Mouse (Mus musculus) granulocyte monocyte progenitor cell, adult 5-6 weeks (primary cell): Measurements from ENCODE around the gene L3mbtl1. TPM values are rescaled to one million over a fixed set of nuclear protein-coding genes. Genes with fewer than 3 reads are reported as not detected.

ENCODE experiments used
- ATAC-seq: replicated peaks from 2 replicates; pipeline ENCODE4 v1.8.0; 2016; ENCODE audit warnings: mild to moderate bottlenecking, moderate TSS enrichment, inconsistent platforms; ENCODE audit not compliant: poor library complexity, severe bottlenecking
- total RNA-seq, 2 experiments: library from RNA; stranded (forward) in 1 of 2; stranded (reverse) in 1 of 2; fragments of 200-712, 200-1000 nt in 1 of 2; fragments of >200 nt in 1 of 2; fragmentation: Nextera tagmentation in 1 of 2; gene quantifications; 2 replicates each; pipeline ENCODE4 v1.2.3; 2014 to 2017

L3mbtl1 gene
- total RNA-seq (2014; fragmentation: Nextera tagmentation) (not detected in 2 replicates), total RNA-seq (2017) (not detected in 2 replicates)

DNA sequence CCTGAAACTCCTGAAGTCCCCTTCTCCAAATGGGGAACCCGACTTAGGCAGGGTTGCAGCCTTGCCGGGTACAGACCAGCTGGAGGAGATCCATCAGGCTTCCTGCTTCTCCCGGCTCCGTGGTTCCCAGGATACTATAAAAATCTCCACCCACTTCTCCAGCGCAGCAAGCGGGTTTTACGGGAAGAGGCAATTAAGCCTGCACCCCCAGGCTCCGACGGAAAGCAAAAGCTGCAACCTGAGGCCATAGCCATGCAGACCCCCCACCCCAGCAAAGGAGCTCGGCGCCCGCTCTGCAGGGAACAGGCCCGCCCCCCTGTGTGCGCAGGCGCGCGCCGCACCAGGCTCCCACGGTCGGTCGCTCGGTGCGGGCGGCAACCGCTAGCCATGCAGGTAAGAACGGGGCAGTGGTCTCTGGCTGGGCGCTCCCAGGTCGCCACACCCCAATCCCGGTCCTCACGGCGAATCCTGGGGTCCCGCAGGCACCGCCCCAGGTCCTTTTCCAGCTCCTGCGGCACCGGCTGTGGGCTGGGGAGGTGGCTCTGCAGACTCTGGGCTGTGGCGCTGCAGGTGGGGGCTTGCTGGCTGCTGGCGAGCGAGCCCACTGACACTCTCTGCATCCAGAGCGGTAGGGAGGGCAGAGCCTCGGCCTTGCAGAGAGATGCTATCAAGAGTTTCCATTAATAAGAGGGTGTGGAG, at the start of gene L3mbtl1:
Gene L3mbtl1, plus strand, starts transcription at position 325 of the 699 bp plus-strand sequence.
- peak; percentile 17 for ATAC-seq

- ATAC-seq, result peak; percentile 59
Measured at GRCm38 (mm10) chr2:162899256-162899655, 44.0 kb upstream of the L3mbtl1 start.

DNA sequence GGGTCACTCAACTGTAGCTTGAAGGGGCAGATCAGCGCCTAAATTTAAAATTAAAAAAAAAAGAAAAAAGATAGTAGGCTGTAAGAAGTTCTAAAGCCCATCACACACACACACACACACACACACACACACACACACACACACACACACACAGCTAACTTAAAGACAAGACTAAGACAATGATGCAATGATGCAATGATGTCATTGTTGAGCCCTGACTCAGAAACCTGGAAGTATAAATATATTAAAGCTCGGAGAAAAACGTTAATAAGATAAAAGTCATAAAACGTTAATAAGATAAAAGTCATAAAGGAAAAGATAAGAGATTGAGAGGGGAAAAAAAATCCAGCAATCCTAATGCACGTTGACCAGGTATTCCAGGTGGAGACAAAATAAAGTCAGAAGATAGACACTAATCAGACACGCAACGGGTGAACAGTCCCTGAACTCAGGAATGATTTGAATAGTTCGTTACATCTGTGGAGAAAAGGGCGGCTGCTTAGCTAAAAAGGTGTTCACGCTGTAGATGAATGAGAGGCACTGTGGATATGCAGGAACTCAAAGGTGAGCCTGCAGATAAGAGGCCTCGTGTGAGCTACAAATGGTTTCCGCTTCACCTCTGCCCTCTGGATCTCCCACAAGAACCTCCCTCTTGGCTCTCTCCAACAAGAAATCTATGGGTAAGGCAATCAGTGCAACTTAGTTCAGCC, 43.2 kb upstream of the L3mbtl1 start:
- ATAC-seq, result no peak

DNA sequence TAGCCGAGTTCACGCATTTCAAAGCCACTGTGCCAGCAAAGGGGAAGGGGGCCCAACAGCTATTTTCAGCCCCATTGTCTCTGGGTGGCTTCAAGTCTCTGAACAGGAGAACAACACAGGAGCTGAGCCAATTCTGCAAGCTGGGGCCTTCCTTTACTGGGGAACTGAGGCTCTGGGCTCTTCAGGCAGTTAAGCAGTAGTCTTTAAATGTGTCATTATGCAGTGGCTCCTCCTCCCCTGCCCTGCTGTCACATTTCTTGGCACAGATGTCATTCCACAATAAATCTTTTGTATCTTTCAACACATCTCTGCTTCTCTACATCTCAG, 42.7 kb upstream of the L3mbtl1 start:
- no peak for ATAC-seq

DNA sequence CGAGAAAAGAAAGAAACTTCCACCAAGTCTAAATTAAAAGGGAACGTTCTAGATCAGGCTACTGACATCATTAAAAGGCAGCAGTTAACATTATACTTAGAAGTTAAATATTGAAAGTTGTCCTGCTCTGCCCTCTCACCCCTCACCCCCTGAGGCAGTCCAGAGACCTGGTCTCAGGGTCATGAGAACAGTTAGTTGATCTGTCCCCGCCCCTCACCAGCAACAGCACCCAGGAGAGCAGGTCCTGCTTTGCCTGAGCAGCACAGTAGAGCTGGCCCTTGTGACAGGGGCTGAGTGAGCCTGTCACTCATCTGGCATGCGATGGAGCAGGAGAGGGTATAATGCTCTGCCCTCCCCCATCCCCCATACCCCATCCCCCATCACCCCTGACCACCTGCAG, 37.4 kb upstream of the L3mbtl1 start:
- no peak for ATAC-seq

- ATAC-seq, result no peak
Measured at GRCm38 (mm10) chr2:162908052-162908491, 35.2 kb upstream of the L3mbtl1 start.

- no peak for ATAC-seq
Measured at GRCm38 (mm10) chr2:162914040-162914439, 29.2 kb upstream of the L3mbtl1 start.

GRCm38 (mm10) chr2:162914519-162914918, 28.8 kb upstream of the L3mbtl1 start:
- ATAC-seq, result no peak

GRCm38 (mm10) chr2:162919926-162920325, 23.3 kb upstream of the L3mbtl1 start:
- ATAC-seq, result no peak

DNA sequence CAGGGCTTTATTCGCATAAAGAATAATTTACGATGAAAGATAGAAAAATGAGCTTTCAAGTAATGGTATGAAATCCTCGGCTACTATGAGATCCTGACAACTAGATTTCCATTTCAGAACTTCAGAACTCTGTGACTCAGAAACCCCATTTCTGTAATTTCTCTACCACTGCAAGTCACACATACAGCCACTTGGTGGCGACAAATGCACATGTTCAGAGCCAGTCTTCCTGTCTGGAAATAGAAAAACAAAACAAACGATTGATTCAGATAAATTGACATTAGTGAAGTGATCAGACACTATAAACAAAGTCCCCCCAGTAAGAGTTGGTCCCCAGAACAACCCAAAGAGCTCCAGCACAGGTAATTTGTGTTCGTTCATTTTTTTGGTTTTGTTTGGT, 21.1 kb upstream of the L3mbtl1 start:
- ATAC-seq, result peak; percentile 78

DNA sequence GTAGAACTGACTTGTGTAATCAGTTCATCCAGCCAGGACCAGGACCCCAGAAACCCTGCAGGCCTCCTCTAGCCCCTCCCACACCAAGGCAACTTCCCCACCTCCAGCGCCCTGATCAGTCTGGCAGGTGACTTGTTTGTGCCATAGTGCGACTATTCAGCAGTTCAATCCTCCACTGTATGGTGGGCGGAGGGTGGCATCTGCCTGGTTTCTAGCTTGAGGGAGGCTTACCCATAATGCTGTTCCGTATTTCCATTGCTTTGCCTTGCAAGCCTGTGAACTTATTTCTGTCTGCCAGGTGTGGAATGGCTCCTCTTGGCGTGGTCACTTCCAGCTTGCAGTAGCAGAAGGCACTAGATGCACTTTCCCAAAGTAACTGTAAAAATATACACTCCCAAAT, 20.4 kb upstream of the L3mbtl1 start:
- ATAC-seq, result peak; percentile 60

DNA sequence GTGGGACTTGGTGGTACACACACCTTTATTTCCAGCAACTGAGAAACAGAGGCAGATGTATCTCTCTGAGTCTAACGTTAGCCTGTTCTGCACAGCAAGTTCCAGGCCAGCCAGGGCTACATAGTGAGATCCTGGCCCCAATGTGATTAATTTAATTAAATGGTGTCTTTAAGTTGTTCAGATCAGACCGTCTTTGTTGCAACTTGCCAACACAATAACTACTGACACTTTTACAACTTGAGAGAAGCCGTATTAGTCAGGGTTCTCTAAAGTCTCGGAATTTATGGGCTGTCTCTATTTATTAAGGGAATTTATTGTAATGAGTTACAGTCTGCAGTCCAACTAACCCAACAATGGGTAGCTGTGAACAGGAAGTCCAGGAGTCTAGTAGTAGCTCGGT, 19.1 kb upstream of the L3mbtl1 start:
- ATAC-seq, result no peak

GRCm38 (mm10) chr2:162927918-162928585, 15.2 kb upstream of the L3mbtl1 start:
- no peak for ATAC-seq

DNA sequence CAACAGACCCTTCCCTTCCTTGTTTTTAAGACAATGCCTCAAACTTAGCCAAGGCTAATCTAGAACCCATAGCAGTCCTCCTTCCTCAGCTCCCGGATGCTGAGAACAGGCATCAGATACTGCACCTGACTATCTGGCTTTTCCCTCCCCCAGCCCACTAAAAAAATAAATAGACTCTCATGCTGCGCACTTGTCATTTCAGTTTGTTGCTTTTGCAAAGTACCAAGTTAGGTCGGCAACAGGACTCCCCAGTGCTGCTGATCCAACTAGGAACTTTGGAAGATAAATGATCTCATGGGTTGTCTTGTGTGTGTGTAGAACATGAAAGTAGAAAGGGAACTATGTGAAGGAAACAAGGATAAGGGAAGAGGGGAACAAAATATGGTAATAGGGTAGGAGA, 13.6 kb upstream of the L3mbtl1 start:
- ATAC-seq, result no peak

- no peak; the same call in 1 of the 2 replicates for ATAC-seq
Measured at GRCm38 (mm10) chr2:162930516-162931122, 12.7 kb upstream of the L3mbtl1 start.

- peak; percentile 65 for ATAC-seq
Measured at GRCm38 (mm10) chr2:162931123-162931673, 12.1 kb upstream of the L3mbtl1 start, which contains the start of gene Srsf6. Gene Srsf6, plus strand, starts transcription at chr2:162931528.

DNA sequence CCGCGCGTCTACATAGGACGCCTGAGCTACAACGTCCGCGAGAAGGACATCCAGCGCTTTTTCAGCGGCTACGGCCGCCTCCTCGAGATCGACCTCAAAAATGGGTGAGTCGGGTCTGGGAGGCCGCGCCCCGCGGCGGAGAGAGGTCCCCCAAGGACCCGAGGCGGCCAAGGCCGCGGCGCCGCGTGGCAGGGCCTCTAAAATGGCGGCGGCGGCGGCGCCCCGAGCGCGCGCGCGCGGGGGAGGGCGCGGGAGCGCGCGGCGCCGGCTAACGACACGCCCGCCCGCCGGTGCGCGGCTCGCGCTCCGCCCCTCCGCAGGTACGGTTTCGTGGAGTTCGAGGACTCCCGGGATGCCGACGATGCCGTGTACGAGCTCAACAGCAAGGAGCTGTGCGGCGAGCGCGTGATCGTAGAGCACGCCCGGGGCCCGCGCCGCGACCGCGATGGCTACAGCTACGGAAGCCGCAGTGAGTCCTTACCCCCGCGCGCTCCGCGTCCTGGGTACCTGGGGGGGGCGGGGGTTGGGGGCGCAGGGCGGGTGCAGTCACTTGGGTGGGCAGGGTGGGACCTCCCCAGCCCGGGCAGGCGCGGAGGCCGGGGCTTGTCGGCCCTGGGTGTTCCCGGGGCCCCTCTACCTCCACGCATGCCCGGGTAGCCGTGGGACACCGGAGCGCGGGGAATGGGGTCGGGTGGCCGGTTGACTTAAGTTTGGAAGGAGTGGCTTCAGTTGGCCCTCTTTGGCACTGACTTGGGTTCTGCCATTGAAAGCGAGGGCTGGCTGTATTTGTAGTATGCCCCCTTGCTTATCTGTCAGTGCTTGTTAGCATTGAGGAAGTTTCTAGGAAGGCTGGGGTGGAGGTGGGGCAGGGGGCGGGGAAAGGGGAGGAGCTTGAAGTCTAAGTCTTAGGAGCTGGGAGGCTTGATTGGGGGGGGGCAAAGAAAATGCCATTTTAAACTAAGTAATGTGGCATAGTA, 11.3 kb upstream of the L3mbtl1 start:
- ATAC-seq, result peak; percentile 41

DNA sequence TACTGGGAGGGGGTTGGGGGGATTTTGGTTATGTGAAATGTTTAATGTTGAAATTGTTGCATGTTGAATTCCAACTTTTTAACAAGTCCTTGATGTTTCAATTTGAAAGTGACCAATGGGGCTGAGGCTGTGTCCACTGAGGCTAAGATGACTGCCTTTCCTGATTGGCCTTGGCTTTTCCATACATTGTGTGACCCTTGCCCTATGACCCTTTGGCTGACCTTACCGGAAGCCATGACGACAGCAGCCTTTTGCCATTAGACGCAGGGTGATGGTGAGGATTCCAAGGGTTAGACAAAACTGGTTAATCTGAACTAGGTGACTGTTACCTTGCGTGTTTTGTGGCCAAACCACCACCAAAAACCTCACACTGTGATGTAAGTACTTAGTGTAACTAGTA, 10.6 kb upstream of the L3mbtl1 start:
- ATAC-seq, result no peak

GRCm38 (mm10) chr2:162934421-162934820, 8.9 kb upstream of the L3mbtl1 start:
- ATAC-seq, result no peak
